Mouse (Mus musculus): ENCODE measurements at regions not wholly inside any gene's neighbourhood (a gene's known extent, or its start where the extent isn't known, plus 50 kb on each side); places are given as distances from the start of the nearest gene placed in this dataset.

GRCm38 (mm10) chr2:160025911-160026310, 308.1 kb downstream of the Gm826 start:
- no peak for TF ChIP-seq POLR2A (IDR thresholded peaks at IDR 0.05; ENCODE audit: borderline replicate concordance, control insufficient read depth, low read depth, low read length)
- TF ChIP-seq CTCF (IDR thresholded peaks at IDR 0.05; ENCODE audit: control insufficient read depth, insufficient read depth, low read length) = no peak
